Mouse (Mus musculus) liver, embryonic 14.5 days (tissue): Measurements from ENCODE around the gene Tstd3. TPM values are rescaled to one million over a fixed set of nuclear protein-coding genes. Genes with fewer than 3 reads are reported as not detected.

Experiments used
- ATAC-seq: fragments of 200-750 bp; cut with Nextera tagmentation; 2 replicates; pipeline ENCODE4 v1.8.0; 2017; ENCODE audit warnings: moderate number of reproducible peaks, mild to moderate bottlenecking, moderate library complexity; ENCODE audit not compliant: insufficient read depth
- DNase-seq, 3 experiments: peaks; one replicate each; pipeline ENCODE4 v3.0.0-alpha.2; 2012 to 2013; ENCODE audit warnings: low read depth in 3 of 3, low spot score in 3 of 3
- H3K27ac ChIP-seq: fragments of 300-500 bp; sonication (generic); 2 replicates; pipeline ENCODE4 v1.5.1; 2014; ENCODE audit warnings: moderate library complexity, mild to moderate bottlenecking, control low read depth, inconsistent platforms
- H3K27me3 ChIP-seq: fragments of 300-500 bp; sonication (generic); 2 replicates; pipeline ENCODE4 v1.6.1; 2014; ENCODE audit warnings: mild to moderate bottlenecking, low read length, moderate library complexity; ENCODE audit not compliant: control insufficient read depth, insufficient read depth
- H3K36me3 ChIP-seq: fragments of 300-500 bp; sonication (generic); replicated peaks from 2 replicates; pipeline ENCODE4 v1.6.1; 2014; ENCODE audit warnings: low read depth; ENCODE audit not compliant: control insufficient read depth, insufficient read depth
- H3K4me1 ChIP-seq, 2 experiments: fragments of 200-500 bp in 1 of 2; fragments of 300-500 bp in 1 of 2; sonication (generic) in 1 of 2; replicated peaks; 2 replicates each; pipeline ENCODE4 v1.6.1; 2012 to 2014; ENCODE audit warnings: antibody characterized with exemption in 1 of 2, inconsistent platforms in 1 of 2, low read length in 1 of 2; ENCODE audit not compliant: control insufficient read depth in 2 of 2, insufficient read depth in 2 of 2
- H3K4me2 ChIP-seq: fragments of 300-500 bp; sonication (generic); 2 replicates; pipeline ENCODE4 v1.6.1; 2014; ENCODE audit warnings: low read depth, mild to moderate bottlenecking, control low read depth, moderate library complexity
- H3K4me3 ChIP-seq, 2 experiments: fragments of 200-500 bp in 1 of 2; fragments of 300-500 bp in 1 of 2; sonication (generic) in 1 of 2; 2 replicates each; pipeline ENCODE4 v1.5.1; 2012 to 2014; ENCODE audit warnings: low read depth in 2 of 2, low read length in 2 of 2, mild to moderate bottlenecking in 2 of 2, control low read depth in 1 of 2, inconsistent platforms in 1 of 2, moderate library complexity in 1 of 2; ENCODE audit not compliant: insufficient read depth in 1 of 2
- H3K9ac ChIP-seq: fragments of 300-500 bp; sonication (generic); replicated peaks from 2 replicates; pipeline ENCODE4 v1.6.1; 2014; ENCODE audit warnings: mild to moderate bottlenecking, control low read depth, moderate library complexity
- H3K9me3 ChIP-seq: fragments of 300-500 bp; sonication (generic); 2 replicates; pipeline ENCODE4 v1.6.1; 2016; ENCODE audit warnings: low read length, mixed read lengths; ENCODE audit not compliant: control insufficient read depth
- CTCF ChIP-seq: IDR thresholded peaks from 2 replicates; pipeline ENCODE4 v1.5.1; 2016; ENCODE audit warnings: antibody characterized with exemption, low read depth, control low read depth
- EP300 ChIP-seq: IDR thresholded peaks from 2 replicates; pipeline ENCODE4 v1.6.1; 2016; ENCODE audit warnings: antibody characterized with exemption, low read depth
- WGBS: fragments of 180-500 bp; shearing (Covaris S2); extraction: QIAGEN DNeasy Blood & Tissue Kit; methylation state at CpG from one replicate; pipeline ENCODE4 v1.1.7; 2014; ENCODE audit not compliant: insufficient replicate concordance; 5-methylcytosine and 5-hydroxymethylcytosine counted together
- polyA plus RNA-seq, 2 experiments: library from polyadenylated mRNA; depleted of rRNA in 1 of 2; stranded (reverse) in 1 of 2; unstranded in 1 of 2; fragments of >200 nt; fragmentation: Nextera tagmentation in 1 of 2; extraction: Ambion mirVana in 1 of 2; gene quantifications; 2 replicates each; pipeline versions ENCODE4 v1.2.1 to v1.2.3; 2012 to 2014

Gene Tstd3
- polyA plus RNA-seq, 2 experiments = 8.0 to 15.0 TPM

- no peak overlapping the region for H3K27ac ChIP-seq
- WGBS = 58% methylated on average over 2 of the region's 2 CpGs
- H3K27me3 ChIP-seq = no peaks in the 10 kb centered on the region
- peak; percentile 17; the same call in 1 of the 2 replicates for TF ChIP-seq CTCF
- TF ChIP-seq EP300 = peak; percentile 70
- no peaks in the 10 kb centered on the region for H3K9me3 ChIP-seq
- H3K9ac ChIP-seq = no peak overlapping the region
- H3K4me2 ChIP-seq = no peak overlapping the region
- ATAC-seq = peak; percentile 85
- peaks cover 3 to 5% of the 10 kb centered on the region in 2 experiments; a peak in 2 of 4 replicates for H3K4me1 ChIP-seq
- H3K4me3 ChIP-seq = no peak overlapping the region
- H3K36me3 ChIP-seq = peaks cover 76% of the 10 kb centered on the region
- DNase-seq = no peak
Observed at GRCm38 (mm10) chr4:21801620-21802019, 34.6 kb upstream of the Tstd3 start.

- Histone ChIP-seq H3K9ac (no peak overlapping the region; the same call in 1 of the 2 replicates), H3K9me3 (no peaks in the 10 kb centered on the region), H3K27me3 (no peaks in the 10 kb centered on the region), H3K4me2 (no peak overlapping the region), H3K4me1 (peaks cover 3 to 5% of the 10 kb centered on the region in 2 experiments; a peak in 2 of 4 replicates), H3K36me3 (peaks cover 77% of the 10 kb centered on the region), H3K27ac (no peak overlapping the region), H3K4me3 (no peak overlapping the region)
- TF ChIP-seq CTCF = no peak
- TF ChIP-seq EP300 = no peak
- no peak for DNase-seq
- WGBS = 82% methylated on average over 1 of the region's 1 CpGs
- ATAC-seq = no peak
Observed at GRCm38 (mm10) chr4:21801013-21801412, 34.0 kb upstream of the Tstd3 start.

GRCm38 (mm10) chr4:21793631-21794030, 26.6 kb upstream of the Tstd3 start:
- Histone ChIP-seq H3K4me1 (peaks cover 0 to 3% of the 10 kb centered on the region in 2 experiments; a peak in 1 of 4 replicates), H3K27me3 (no peaks in the 10 kb centered on the region), H3K4me2 (no peak overlapping the region), H3K27ac (no peak overlapping the region), H3K4me3 (no peak overlapping the region), H3K36me3 (peaks cover 40% of the 10 kb centered on the region), H3K9me3 (no peaks in the 10 kb centered on the region), H3K9ac (no peak overlapping the region)
- 82% methylated on average over 3 of the region's 3 CpGs for WGBS
- no peak for DNase-seq
- no peak for TF ChIP-seq CTCF
- TF ChIP-seq EP300 = no peak
- no peak for ATAC-seq

- TF ChIP-seq EP300 = no peak
- no peak for TF ChIP-seq CTCF
- no peak overlapping the region for H3K27ac ChIP-seq
- 86% methylated on average over 4 of the region's 4 CpGs for WGBS
- peaks cover 45% of the 10 kb centered on the region for H3K36me3 ChIP-seq
- H3K27me3 ChIP-seq = no peaks in the 10 kb centered on the region
- H3K4me3 ChIP-seq = no peak overlapping the region
- no peak overlapping the region for H3K4me2 ChIP-seq
- no peaks in the 10 kb centered on the region for H3K9me3 ChIP-seq
- ATAC-seq (no peak), DNase-seq (no peak)
- no peak overlapping the region for H3K9ac ChIP-seq
- peaks cover 0 to 3% of the 10 kb centered on the region in 2 experiments; a peak in 1 of 4 replicates for H3K4me1 ChIP-seq
Observed at GRCm38 (mm10) chr4:21789836-21790235, 22.8 kb upstream of the Tstd3 start.

- Histone ChIP-seq H3K27ac (no peak overlapping the region), H3K36me3 (peaks cover 54% of the 10 kb centered on the region), H3K4me3 (no peak overlapping the region), H3K4me2 (no peak overlapping the region), H3K9me3 (no peaks in the 10 kb centered on the region), H3K27me3 (no peaks in the 10 kb centered on the region), H3K4me1 (peaks cover 0 to 6% of the 10 kb centered on the region in 2 experiments; a peak in 3 of 4 replicates), H3K9ac (no peak overlapping the region)
- WGBS = 69% methylated on average over 6 of the region's 6 CpGs
- ATAC-seq = peak; percentile 23; the same call in 1 of the 2 replicates
- no peak for DNase-seq
- TF ChIP-seq EP300 = 0 out of 2 replicates have a peak, but pooled peaks have one; percentile 11
- no peak for TF ChIP-seq CTCF
Observed at GRCm38 (mm10) chr4:21788903-21789302, 21.9 kb upstream of the Tstd3 start.
